Mouse (Mus musculus) macrophage (primary cell): ENCODE data around the gene Mecr. TPM values are rescaled to one million over a fixed set of nuclear protein-coding genes. Genes with fewer than 3 reads are reported as not detected.
A peak's percentile ranks its signal among the peaks of the same experiment; 100 is the strongest.

Experiments used
- H3K27ac ChIP-seq: fragments of 350-480 bp; formaldehyde crosslinking; 2 replicates; pipeline ENCODE4 v1.9.0; 2021
- H3K36me3 ChIP-seq: fragments of 350-480 bp; formaldehyde crosslinking; 2 replicates; pipeline ENCODE4 v1.9.0; 2021; ENCODE audit errors: inconsistent target
- H3K4me3 ChIP-seq: fragments of 350-480 bp; formaldehyde crosslinking; 2 replicates; pipeline ENCODE4 v1.9.0; 2021; ENCODE audit errors: inconsistent target
- H3K79me2 ChIP-seq: fragments of 350-480 bp; formaldehyde crosslinking; 2 replicates; pipeline ENCODE4 v1.9.0; 2021; ENCODE audit errors: inconsistent target
- WGBS: methylation state at CpG from one replicate; pipeline ENCODE4 v1.1.7; 2026; ENCODE audit warnings: inconsistent platforms; ENCODE audit not compliant: missing documents; 5-methylcytosine and 5-hydroxymethylcytosine counted together
- polyA plus RNA-seq: library from polyadenylated mRNA; stranded (reverse); fragments of 250-400 nt; gene quantifications from 3 replicates; pipeline ENCODE4 v1.2.4, GENCODE M21; 2018; ENCODE audit warnings: inconsistent platforms

The Mecr gene
- polyA plus RNA-seq, 1 experiment from 2014 or later, result 15.9 TPM

DNA sequence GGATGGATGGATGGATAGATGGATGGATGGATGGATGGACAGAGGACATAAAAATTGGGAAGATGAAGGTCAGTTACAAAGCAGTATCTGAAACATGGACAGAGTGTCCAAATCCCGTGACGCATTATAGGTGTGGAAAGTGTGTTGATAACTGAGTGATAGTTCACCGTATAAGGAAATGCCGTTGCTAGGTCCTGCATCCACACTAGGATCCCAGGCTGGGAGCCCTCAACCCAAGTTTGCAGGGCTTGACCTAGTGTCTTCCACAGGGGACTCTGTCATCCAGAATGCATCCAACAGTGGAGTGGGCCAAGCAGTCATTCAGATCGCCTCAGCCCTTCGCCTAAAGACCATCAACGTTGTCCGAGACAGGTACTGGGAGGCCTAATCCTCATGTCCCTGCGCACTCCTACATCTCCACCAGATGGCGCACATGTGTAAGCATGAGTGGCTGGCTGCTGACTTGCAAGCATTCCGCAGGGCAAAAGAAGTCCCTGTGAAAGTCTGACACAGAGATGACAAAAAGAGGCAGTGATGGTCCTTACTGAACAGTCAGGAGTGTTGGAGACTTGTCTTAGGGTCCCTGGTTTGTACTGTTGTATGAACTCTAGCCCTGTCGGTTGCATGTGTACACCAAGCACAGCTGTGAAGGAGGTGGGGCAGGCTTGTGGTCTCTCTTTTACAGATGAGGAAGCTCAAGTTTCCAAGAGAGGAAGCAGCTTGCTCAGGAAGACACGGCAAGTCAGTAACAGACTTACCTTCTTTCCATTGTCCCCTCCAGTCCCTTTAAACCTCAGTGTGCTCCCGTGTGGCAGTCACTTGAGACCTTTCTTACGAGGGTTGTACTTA lies 17.4 kb downstream of the Mecr start:
- WGBS, result 28% methylated on average over 15 of the region's 15 CpGs
- Histone ChIP-seq H3K79me2 (no peaks in the 10 kb centered on the region), H3K4me3 (no peak overlapping the region; the same call in 1 of the 2 replicates), H3K27ac (peak overlapping the region; percentile 70), H3K36me3 (no peaks in the 10 kb centered on the region)

DNA sequence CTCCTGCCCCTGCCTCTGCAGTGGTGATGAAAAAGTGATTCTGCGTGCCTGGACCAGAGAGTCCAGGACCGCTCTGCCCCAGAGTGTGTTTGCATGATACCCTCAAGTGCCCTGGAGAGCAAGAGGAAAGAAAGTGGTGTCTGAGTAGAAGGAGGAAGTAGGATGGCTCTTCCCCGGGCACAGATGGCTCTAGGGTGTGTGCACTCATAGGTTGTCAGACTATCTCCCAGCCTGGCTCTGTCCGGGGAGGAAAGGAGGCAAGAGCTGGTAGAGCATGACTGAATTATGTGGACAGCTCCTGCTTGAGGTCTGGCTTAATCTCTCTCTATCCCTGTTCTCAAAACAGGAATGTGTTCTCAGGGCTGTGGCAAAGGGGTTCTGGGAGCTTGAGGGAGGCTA lies 18.1 kb downstream of the Mecr start:
- H3K4me3 ChIP-seq, result no peak overlapping the region; the same call in 1 of the 2 replicates
- H3K27ac ChIP-seq, result peak overlapping the region; percentile 70
- no peaks in the 10 kb centered on the region for H3K36me3 ChIP-seq
- 7% methylated on average over 3 of the region's 4 CpGs for WGBS
- no peaks in the 10 kb centered on the region for H3K79me2 ChIP-seq

DNA sequence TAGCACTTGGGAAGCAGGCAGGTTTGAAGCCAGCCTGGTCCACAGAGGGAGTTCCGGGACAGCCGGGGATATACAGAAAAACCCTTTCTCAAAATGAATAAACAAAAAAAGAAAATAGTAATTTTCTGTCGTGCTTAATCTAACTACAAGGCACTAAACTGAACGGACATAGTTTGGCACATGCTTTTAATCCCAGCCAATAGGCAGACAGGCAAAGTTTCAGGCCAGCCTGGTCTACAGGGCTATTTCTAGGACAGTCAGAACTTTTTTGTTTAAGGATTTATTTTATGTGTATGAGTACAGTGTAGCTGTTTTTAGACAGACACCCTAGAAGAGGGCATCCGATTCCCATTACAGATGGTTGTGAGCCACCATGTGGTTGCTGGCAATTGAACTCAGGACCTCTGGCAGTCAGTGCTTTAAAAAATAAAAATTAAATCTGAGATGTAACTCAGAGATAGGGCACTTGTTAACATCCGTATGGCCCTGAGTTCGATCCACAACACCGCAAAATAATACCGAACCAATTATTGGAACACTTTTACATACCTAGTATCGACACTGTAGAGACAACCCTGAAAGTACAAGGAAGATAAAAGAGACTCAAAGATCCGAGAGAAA lies 29.5 kb downstream of the Mecr start:
- 10% methylated on average over 11 of the region's 11 CpGs for WGBS
- peaks cover 38% of the 10 kb centered on the region for H3K79me2 ChIP-seq
- peak overlapping the region; percentile 68 for H3K27ac ChIP-seq
- H3K4me3 ChIP-seq, result peak overlapping the region; percentile 49
- H3K36me3 ChIP-seq, result no peaks in the 10 kb centered on the region

DNA sequence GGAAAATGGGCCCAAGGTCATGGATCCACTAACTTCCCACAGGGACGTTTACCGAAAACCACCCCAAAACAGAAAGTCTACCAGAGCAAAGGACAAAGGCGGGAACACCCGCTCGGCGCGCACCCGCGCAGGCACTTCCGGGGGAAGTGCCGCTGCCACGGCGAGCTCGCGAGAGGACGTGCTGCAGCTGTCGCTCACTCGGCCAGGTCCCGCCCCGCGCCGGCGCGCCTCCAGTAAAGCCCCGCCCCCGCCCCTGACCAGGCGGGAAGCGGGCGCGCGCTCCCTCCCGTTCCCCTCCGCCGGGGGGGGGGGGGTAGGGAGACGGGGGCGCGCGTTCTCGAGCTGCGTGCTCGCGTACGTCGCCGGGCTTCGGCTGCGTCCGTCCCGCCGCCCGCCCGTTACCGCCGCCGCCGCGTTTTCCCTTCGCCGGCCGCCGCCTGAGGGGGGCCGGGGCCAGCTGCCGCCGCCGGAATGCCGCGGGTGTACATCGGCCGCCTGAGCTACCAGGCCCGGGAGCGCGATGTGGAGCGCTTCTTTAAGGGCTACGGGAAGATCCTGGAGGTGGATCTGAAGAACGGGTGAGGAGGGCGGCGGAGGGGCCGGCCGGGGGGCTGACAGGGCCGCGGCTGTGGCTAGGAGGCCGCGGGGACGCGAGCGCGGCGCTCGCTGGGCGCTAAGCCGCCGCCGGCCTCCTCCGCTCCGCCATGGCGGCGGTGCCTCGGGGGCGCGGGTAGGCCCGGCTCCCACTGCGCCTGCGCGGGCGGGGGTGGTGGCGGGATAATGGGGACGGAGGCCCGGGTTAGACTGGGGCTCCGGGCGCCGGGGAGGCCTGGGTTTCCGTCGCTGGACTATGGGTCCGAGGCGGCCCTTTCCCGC lies 30.3 kb downstream of the Mecr start, which contains the start of gene Srsf4:
Srsf4 (plus strand) TSS at position 325 of the 876 bp plus-strand sequence.
- Histone ChIP-seq H3K79me2 (peaks cover 46% of the 10 kb centered on the region), H3K27ac (peak within 1 kb of the TSS; percentile 74), H3K4me3 (peak within 1 kb of the TSS; percentile 77), H3K36me3 (no peaks in the 10 kb centered on the region)
- under 1% methylated on average over 51 of the region's 116 CpGs for WGBS

DNA sequence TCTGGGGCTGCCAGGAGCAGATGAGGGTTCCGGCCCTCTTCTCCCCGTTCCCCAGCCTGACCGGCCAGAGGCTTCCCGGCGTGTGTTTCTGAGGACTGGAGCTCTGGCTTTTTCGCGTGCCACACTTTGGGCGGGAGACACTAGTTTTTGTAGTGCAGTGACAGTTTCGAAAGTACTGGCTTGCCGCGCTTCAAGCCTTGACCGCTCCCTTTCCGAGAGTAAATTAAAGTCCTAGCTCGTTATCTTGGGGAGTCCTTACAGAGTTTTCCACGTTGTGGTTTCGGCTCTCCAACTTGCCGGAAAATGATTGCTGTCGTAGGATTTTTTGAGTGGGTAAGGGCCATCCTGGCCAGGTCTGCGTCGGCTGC lies 30.9 kb downstream of the Mecr start:
- WGBS, result 0% methylated on average over 20 of the region's 20 CpGs
- Histone ChIP-seq H3K4me3 (peak overlapping the region; percentile 77), H3K27ac (peak overlapping the region; percentile 74), H3K79me2 (peaks cover 52% of the 10 kb centered on the region), H3K36me3 (no peaks in the 10 kb centered on the region)

DNA sequence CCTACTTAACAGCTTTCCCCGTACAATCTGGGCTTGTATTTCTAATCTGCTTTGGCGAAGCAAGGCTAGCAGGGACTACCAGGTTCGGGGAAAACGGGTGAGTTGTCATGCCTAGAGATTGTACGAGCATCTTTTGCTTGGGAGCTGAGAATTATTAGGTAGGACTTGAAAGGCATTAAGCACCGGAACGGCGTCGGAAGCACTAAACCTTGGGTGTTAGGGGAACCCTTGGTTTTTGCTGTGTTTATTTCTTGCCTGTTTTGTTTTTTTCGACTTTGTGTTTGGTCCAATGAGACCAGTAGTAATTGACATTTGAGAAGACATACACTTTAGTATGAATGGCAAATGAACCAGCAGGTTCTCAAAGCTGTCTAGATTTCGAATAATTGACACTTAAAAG lies 31.3 kb downstream of the Mecr start:
- peak overlapping the region; percentile 74 for H3K27ac ChIP-seq
- H3K79me2 ChIP-seq, result peaks cover 56% of the 10 kb centered on the region
- no peaks in the 10 kb centered on the region for H3K36me3 ChIP-seq
- peak overlapping the region; percentile 77 for H3K4me3 ChIP-seq
- 1% methylated on average over 11 of the region's 11 CpGs for WGBS

DNA sequence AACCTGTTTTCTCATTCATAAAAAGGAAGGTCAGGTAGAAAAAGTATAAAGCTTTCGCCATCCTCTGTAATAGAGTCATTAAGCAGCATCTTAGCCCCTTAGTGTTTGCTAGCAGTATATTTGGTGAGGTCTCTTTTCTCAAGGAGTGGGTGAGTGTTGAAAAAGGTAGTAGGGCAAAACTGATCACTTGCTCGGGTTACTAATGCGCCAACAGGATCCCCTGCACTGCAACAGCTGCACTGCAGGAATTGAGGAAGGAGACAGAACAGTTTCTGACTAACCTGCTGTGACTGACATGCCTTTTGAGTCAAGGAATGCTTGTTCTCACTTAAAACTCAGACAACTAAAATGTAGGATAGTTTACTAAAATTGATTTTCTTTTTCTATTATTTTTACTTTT lies 32.0 kb downstream of the Mecr start:
- Histone ChIP-seq H3K79me2 (peaks cover 63% of the 10 kb centered on the region), H3K4me3 (peak overlapping the region; percentile 77), H3K36me3 (no peaks in the 10 kb centered on the region), H3K27ac (peak overlapping the region; percentile 74; the same call in 1 of the 2 replicates)
- 13% methylated on average over 3 of the region's 3 CpGs for WGBS

DNA sequence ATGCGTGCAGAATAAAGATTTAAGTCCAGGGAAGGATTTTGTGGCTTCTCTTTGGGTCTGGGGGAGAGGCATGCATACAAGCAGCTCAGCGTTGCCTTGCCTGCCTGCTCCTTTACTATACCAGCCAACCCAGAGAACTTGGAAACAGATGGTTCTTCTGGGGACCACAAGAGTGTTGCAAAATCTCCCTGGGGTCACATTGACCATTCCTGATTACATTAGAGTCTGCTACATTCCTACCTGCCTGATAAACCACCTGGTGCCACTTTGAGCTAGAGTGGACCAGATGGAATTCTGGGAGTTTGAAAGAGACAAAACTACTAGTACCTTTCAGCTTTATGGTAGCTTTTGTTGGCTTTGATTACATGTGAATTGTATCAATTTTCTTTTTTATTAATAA lies 33.6 kb downstream of the Mecr start:
- Histone ChIP-seq H3K79me2 (peaks cover 79% of the 10 kb centered on the region), H3K27ac (no peak overlapping the region), H3K36me3 (no peaks in the 10 kb centered on the region), H3K4me3 (no peak overlapping the region)
- 64% methylated on average over 2 of the region's 2 CpGs for WGBS

DNA sequence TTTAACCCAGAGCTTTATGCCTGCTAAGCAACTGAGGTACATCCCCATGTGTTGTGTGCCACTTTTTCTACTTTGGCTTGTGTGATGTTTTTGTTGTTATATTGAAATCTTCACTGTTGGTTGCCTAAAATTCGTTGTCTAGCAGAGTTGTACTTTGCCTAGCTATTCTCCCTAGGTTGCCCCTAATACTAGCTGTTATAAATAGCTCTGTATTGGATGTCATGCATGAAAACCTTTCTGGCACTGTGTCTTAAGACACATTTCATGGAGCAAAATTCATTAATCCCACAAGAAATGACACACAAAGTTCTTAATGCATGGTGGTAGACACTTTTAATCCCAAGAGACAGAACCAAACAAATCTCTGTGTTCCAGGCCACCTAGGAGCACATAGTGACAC lies 36.4 kb downstream of the Mecr start:
- peaks cover 100% of the 10 kb centered on the region for H3K79me2 ChIP-seq
- WGBS, result 85% methylated on average over 1 of the region's 1 CpGs
- peaks cover 3% of the 10 kb centered on the region; the same call in 1 of the 2 replicates for H3K36me3 ChIP-seq
- H3K4me3 ChIP-seq, result no peak overlapping the region
- no peak overlapping the region for H3K27ac ChIP-seq

DNA sequence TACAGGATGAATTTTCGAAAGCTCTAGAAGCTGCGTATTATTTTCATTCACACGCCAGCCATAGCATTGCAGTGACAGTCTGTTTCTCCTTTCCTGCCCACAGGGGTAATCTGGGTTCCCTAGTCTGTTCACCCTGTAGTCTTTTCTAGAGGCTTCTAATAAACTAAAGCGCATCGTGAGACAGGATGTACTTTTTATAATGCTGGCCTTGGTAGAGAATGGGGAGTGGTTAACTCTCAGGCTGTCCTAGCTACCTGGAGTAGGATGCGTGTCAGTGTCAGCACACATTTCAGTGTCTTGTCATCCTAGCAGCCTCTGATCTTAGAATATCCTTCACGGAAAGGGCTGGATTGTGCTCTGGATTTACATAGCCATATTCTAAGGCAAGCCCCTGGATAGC lies 38.0 kb downstream of the Mecr start:
- H3K79me2 ChIP-seq, result peaks cover 100% of the 10 kb centered on the region
- 83% methylated on average over 7 of the region's 7 CpGs for WGBS
- no peak overlapping the region for H3K4me3 ChIP-seq
- H3K27ac ChIP-seq, result no peak overlapping the region
- H3K36me3 ChIP-seq, result peaks cover 19% of the 10 kb centered on the region; the same call in 1 of the 2 replicates

DNA sequence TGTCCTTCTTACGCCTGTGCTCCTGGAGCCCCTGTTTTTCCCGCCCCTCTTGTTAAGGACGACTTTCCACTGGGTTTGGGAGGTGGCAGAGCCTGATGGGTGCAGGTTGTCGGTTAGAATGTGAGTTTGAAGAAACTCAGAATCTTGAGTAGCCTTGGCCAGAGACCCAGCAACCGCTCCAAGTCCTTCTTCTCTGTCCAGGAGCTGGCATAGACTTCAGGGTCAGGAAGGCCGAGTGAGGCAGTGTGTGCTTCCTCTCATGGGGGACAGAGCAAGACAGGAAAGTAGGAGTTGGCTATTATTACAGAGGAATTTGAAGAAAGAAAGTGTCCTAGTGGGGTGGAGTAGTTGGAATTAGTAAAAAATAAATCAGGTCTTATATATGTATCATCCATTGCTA lies 40.3 kb downstream of the Mecr start:
- H3K79me2 ChIP-seq, result peaks cover 100% of the 10 kb centered on the region
- WGBS, result 73% methylated on average over 6 of the region's 6 CpGs
- peaks cover 24% of the 10 kb centered on the region; the same call in 1 of the 2 replicates for H3K36me3 ChIP-seq
- H3K27ac ChIP-seq, result no peak overlapping the region
- H3K4me3 ChIP-seq, result no peak overlapping the region

DNA sequence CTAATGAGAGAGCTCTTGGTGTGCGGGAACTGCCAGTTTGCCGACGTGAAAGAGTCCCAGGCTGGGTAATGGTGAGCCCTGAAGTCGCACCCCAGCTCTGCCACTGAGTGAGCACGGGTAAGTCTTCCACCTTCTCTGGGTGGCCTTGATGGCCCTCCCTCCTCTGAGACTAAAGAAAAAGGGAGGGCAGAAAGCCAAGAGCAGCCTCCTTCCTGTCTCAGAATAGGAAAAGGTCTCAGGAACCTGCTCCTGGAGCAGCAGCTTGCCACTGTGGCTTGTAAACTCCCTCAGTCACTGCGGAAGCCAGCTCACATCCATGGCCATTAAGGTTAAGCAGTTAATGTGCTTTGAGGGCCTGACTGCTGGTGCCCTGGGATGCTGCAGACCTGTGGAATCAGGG lies 42.1 kb downstream of the Mecr start:
- no peak overlapping the region for H3K4me3 ChIP-seq
- H3K79me2 ChIP-seq, result peaks cover 100% of the 10 kb centered on the region
- peaks cover 24% of the 10 kb centered on the region; the same call in 1 of the 2 replicates for H3K36me3 ChIP-seq
- no peak overlapping the region for H3K27ac ChIP-seq
- 84% methylated on average over 6 of the region's 6 CpGs for WGBS

DNA sequence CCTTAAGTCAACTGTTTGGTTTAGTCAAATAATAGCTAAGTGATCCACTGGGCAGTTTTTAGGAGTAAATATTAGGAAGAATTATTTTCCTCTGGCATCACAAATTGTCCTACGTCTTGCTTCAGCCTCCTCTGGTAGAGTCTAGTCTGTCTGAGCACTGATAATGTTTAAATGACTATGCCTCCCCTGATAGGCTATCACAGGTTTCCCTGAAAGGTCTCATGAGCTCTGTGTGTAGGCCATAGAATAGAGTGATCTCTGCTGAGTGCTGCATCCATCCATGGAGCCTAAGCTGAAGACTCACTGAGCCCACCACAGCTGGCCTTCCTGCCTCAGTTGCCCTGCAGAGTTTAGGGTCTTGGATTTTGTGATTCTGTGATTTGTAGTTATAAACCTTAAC lies 45.3 kb downstream of the Mecr start:
- peaks cover 49% of the 10 kb centered on the region for H3K36me3 ChIP-seq
- H3K79me2 ChIP-seq, result peaks cover 89% of the 10 kb centered on the region
- no peak overlapping the region for H3K27ac ChIP-seq
- 100% methylated on average over 1 of the region's 1 CpGs for WGBS
- H3K4me3 ChIP-seq, result no peak overlapping the region

DNA sequence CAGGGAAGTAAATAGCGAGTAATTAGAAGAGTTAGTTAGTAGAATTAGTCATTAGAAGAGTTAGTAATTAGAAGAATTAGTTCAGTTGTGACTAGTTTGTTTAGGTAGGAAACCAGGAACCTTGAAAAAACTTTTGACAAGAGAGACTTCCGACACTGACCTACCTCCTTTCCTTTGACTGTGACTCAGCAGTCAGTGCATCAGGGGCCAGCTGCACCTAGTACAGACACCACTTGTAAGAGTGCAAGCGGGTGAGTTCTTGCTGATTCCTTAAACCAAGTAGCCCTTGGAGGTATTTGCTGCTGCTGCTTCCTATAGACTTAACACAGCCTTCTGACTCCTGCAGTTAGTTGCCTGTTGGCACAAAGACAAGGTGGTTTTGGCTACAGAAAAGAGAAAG lies 47.4 kb downstream of the Mecr start:
- Histone ChIP-seq H3K27ac (no peak overlapping the region), H3K79me2 (peaks cover 68% of the 10 kb centered on the region), H3K4me3 (no peak overlapping the region), H3K36me3 (peaks cover 51% of the 10 kb centered on the region)
- WGBS, result 45% methylated on average over 3 of the region's 3 CpGs
